Mouse (Mus musculus): Measurements from ENCODE around the gene Hoxb2. TPM values are rescaled to one million over a fixed set of nuclear protein-coding genes. Genes with fewer than 3 reads are reported as not detected.

The Hoxb2 gene
- polyA plus RNA-seq, 1 experiment from 2014 or later = 36.9 TPM

- H3K4me2 ChIP-seq = peak overlapping the region; percentile 5; the same call in 1 of the 2 replicates
- H3K9ac ChIP-seq = no peak overlapping the region
- H3K36me3 ChIP-seq = no peaks in the 10 kb centered on the region
- no peak overlapping the region for H3K4me3 ChIP-seq
- 10% methylated on average over 15 of the region's 15 CpGs for WGBS
- H3K27ac ChIP-seq = 0 out of 2 replicates have a peak overlapping the region, but pooled peaks have one; percentile 23
- peaks cover 24% of the 10 kb centered on the region for H3K4me1 ChIP-seq
- peak; percentile 55; the same call in 1 of the 2 replicates for ATAC-seq (ENCODE audit: borderline replicate concordance, extremely low read depth, low FRiP score, low TSS enrichment)
- no peaks in the 10 kb centered on the region for H3K9me3 ChIP-seq
- H3K27me3 ChIP-seq = no peaks in the 10 kb centered on the region
Observed at GRCm38 (mm10) chr11:96396772-96397626, 46.7 kb downstream of the Hoxb2 start.

DNA sequence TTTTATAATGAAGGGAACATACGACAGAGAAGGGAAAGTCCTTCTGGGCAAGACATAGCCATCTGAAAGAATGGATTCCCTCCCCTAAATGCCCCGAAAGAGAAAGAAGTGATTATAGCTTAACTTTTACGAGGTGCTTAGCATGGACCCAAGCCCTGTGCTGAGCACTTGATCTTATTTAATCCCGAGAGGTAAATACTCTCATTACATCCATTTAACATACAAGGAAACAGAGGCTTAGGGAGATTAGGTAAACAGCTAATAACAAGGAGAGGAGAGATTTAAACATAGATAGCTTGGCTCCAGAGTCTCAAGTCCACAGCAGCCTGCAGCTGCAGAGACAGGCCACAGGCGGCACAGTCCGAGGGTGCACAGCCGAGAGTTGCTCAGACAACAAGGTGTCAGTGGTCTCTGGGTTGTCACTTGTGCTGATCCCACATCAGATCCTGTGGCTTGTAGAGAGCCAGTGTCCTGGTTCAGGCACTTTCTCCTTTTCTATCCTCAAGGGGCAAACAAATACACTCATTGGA, 47.5 kb downstream of the Hoxb2 start:
- Histone ChIP-seq H3K4me1 (peaks cover 24% of the 10 kb centered on the region), H3K4me3 (no peak overlapping the region), H3K27me3 (no peaks in the 10 kb centered on the region), H3K27ac (0 out of 2 replicates have a peak overlapping the region, but pooled peaks have one; percentile 18), H3K4me2 (no peak overlapping the region), H3K9ac (no peak overlapping the region), H3K36me3 (no peaks in the 10 kb centered on the region), H3K9me3 (no peaks in the 10 kb centered on the region)
- 32% methylated on average over 7 of the region's 7 CpGs for WGBS
- no peak for ATAC-seq (ENCODE audit: borderline replicate concordance, extremely low read depth, low FRiP score, low TSS enrichment)

GRCm38 (mm10) chr11:96399923-96400322, 49.6 kb downstream of the Hoxb2 start:
- Histone ChIP-seq H3K27me3 (no peaks in the 10 kb centered on the region), H3K4me3 (no peak overlapping the region)

More at GRCm38 (mm10) chr11:96399923-96400322, 49.6 kb downstream of the Hoxb2 start:
- Histone ChIP-seq H3K36me3 (no peaks in the 10 kb centered on the region), H3K4me2 (no peak overlapping the region), H3K27ac (no peak overlapping the region), H3K9me3 (no peaks in the 10 kb centered on the region), H3K9ac (no peak overlapping the region), H3K4me1 (peaks cover 39% of the 10 kb centered on the region)
- peak; percentile 53; the same call in 1 of the 2 replicates for ATAC-seq (ENCODE audit: borderline replicate concordance, extremely low read depth, low FRiP score, low TSS enrichment)
- WGBS = 20% methylated on average over 8 of the region's 8 CpGs

MicroRNAs within 50 kb of the gene (microRNA counts, 519-probe panel; counts per million panel counts)
- microRNA mmu-miR-10a = 3,271 counts per million, percentile 87 among the panel's probes with 10 or more counts

Small RNA genes within 50 kb of the gene (microRNA-seq; reads per million reads assigned to microRNA genes)
- gene Mir10a = 40,003 reads per million, percentile 99 among the genes with 10 or more reads in this experiment

Other genes with a start within 250 kb of the Hoxb2 start
- gene Calcoco2, start 238.6 kb upstream of the Hoxb2 start, polyA plus RNA-seq (2015; fragmentation: Nextera tagmentation; extraction: Ambion mirVana) = 0.13 and 0.24 TPM in 2 replicates
- 0.68 and 0.93 TPM in 2 replicates for gene Ttll6, start 216.7 kb upstream of the Hoxb2 start, polyA plus RNA-seq (2015; fragmentation: Nextera tagmentation; extraction: Ambion mirVana)
- not detected in 2 replicates for gene Hoxb13, start 156.2 kb upstream of the Hoxb2 start, polyA plus RNA-seq (2015; fragmentation: Nextera tagmentation; extraction: Ambion mirVana)
- gene Hoxb9, start 79.1 kb upstream of the Hoxb2 start, polyA plus RNA-seq (2015; fragmentation: Nextera tagmentation; extraction: Ambion mirVana) = 0.25 and 0.27 TPM in 2 replicates
- 0.91 and 1.0 TPM in 2 replicates for gene Hoxb8, start 68.6 kb upstream of the Hoxb2 start, polyA plus RNA-seq (2015; fragmentation: Nextera tagmentation; extraction: Ambion mirVana)
- 2.5 and 3.0 TPM in 2 replicates for gene Hoxb7, start 63.9 kb upstream of the Hoxb2 start, polyA plus RNA-seq (2015; fragmentation: Nextera tagmentation; extraction: Ambion mirVana)
- gene Hoxb6, start 58.0 kb upstream of the Hoxb2 start, polyA plus RNA-seq (2015; fragmentation: Nextera tagmentation; extraction: Ambion mirVana) = 15.2 and 16.9 TPM in 2 replicates
- 46.1 and 54.1 TPM in 2 replicates for gene Hoxb5, start 47.2 kb upstream of the Hoxb2 start, polyA plus RNA-seq (2015; fragmentation: Nextera tagmentation; extraction: Ambion mirVana)
- 4.3 and 4.4 TPM in 2 replicates for gene Hoxb4, start 32.3 kb upstream of the Hoxb2 start, polyA plus RNA-seq (2015; fragmentation: Nextera tagmentation; extraction: Ambion mirVana)
- gene Hoxb3, start 27.2 kb upstream of the Hoxb2 start, polyA plus RNA-seq (2015; fragmentation: Nextera tagmentation; extraction: Ambion mirVana) = 3.0 and 3.8 TPM in 2 replicates
- 0.14 TPM in 1 of 2 replicates, not detected in the other for gene Hoxb1, start 15.2 kb downstream of the Hoxb2 start, polyA plus RNA-seq (2015; fragmentation: Nextera tagmentation; extraction: Ambion mirVana)
- gene Skap1, start 114.1 kb downstream of the Hoxb2 start, polyA plus RNA-seq (2015; fragmentation: Nextera tagmentation; extraction: Ambion mirVana) = 1.6 and 6.6 TPM in 2 replicates